Mouse (Mus musculus): ENCODE measurements around the gene Gstm2. TPM values are rescaled to one million over a fixed set of nuclear protein-coding genes. Genes with fewer than 3 reads are reported as not detected.

The Gstm2 gene
- 100 to 1,000 TPM in 1 of 2 experiments, 10 to 100 TPM in 1; 74.5 to 252 TPM for polyA plus RNA-seq (2012; fragmentation: generic; extraction: Trizol)

DNA sequence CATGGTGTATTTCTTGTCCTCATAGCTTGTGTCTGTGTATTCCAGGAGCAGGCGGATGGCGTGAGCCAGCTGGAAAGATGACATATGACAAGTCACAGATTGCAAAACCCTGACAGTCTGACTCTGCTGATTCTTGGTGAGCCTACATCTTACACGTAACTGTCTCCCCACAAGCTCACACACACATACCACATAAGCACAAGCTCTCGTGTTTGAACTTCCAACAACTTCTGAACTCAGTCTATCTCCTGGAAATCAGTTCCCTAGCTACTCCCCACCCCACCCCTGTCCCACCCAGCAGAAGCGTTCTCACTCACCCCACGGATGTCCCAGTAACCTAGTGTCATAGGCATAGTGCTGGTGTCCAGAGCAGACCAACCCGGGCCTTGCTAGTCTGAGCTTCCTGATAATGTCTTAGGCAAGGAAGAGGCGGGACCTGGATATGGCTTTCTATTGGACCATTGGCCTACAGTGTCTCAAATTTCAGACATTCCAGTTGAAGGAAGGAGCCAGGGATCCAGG lies at the start of gene Gstm2:
Gstm2 (minus strand) TSS at position 413 of the 522 bp plus-strand sequence.

DNA sequence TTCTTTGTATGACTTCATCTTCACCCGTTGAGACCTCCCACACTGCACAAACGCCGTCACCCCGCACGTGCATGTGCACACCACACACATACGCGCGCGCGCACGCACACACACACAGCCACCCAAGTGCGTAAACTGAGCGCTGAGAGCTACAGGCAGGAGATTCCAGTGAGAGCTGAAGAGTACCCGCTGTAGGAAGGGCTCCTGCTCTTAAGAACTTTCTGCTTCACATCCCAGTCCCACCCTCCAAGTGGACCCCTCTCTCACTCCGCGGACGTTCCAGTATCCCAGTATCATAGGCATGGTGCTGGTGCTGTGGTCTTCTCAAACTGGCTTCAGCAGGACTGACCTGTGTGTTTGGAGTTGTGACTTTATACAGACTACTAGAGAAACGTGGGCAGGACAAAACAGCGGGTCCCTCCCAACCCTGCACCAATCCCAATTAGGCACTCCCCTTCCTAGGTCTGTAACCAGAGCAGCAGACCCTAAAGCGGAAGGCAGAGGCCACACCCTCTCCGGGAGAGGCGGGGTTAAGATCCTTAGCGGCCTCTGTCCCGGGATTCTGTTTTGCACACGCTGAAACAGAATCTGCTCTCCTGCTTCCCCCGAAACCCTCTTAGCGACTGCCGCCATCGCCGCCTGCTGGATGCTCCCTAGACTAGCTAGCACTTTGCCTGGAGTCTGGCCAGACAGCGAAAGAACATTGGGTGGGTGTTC lies 31.4 kb upstream of the Gstm2 start, which contains the start of gene Gstm1:
Gstm1 (minus strand) TSS at position 501 of the 717 bp plus-strand sequence.

DNA sequence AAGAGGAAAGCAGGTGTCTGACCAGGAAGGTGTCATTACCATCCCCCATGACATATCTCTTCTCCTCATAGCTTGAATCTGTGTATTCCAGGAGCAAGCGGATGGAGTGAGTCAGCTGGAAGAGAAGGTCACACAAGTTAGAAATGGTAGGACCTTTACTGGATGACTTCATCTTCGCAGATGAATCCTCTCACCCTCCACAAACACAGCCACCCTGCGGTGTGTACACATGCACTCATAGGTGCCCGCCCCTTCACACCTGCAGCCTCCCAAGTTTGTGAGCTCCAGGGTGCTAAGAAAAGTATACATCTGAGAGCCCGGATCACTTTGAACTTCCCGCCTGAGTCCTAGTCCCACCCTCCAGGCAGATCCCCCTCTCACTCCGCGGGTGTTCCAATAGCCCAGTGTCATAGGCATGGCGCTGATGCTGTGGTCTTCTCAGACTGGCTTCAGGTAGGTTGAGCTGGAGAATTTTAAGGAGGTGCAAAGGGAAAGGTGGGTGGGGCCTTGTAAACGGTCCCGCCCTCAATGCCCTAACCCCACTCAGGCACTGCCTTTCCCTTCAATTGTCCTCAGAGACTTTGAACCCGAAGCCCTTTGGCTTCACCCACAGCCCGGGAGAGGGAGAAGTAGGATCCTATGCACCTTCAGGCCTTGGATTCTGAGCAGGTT lies 17.4 kb downstream of the Gstm2 start, which contains the start of gene Gstm3:
Gstm3 (minus strand) TSS at position 560 of the 672 bp plus-strand sequence.

DNA sequence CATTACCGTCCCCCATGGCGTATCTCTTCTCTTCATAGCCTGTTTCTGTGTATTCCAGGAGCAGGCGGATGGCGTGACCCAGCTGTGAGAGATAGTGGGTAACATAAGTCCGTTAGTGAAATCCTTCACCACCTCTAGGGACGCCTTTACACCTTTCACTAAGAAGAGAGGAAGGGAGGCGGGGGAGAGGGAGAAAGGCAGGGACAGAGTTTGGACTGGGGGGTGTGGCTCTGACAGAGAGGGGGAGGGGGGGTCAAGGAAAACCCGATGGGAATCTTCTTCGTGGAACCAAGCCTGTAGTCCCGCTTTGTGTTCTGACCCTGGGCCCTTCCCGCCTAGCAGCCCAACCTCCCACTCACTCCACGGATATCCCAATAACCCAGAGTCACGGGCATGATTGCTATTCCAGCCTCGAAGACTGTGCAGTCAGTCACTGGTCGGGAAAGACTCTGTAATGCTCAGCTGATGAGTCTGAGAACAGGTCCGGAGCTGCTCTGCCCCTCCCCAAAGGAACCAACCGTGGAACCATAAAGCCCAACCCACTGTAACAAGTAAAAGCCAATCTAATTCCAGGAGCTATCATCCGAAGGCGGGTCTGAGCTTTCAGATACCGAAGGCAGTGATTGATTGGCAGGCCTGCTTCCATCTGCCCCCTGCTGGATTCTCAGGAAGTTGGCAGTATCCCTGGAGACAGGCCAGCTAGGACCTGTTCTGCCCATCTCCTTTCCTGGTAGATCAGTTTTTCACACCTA lies 42.8 kb downstream of the Gstm2 start, which contains the start of gene Gstm6:
Gstm6 (minus strand) TSS at position 511 of the 752 bp plus-strand sequence.

Other genes starting within 250 kb of the Gstm2 start
- 100 to 1,000 TPM in 1 of 2 experiments, 10 to 100 TPM in 1; 53.3 to 101 TPM for gene Csf1, start 226.0 kb downstream of the Gstm2 start, polyA plus RNA-seq (2012; fragmentation: generic; extraction: Trizol)
- not detected for gene Eps8l3, start 109.2 kb downstream of the Gstm2 start, polyA plus RNA-seq (2012; fragmentation: generic; extraction: Trizol)
- gene Gstm5, start 90.6 kb downstream of the Gstm2 start, polyA plus RNA-seq (2012; fragmentation: generic; extraction: Trizol), result 100 to 1,000 TPM in 1 of 2 experiments, 10 to 100 TPM in 1; 27.3 to 117 TPM
- 1 to 10 TPM in 1 of 2 experiments, under 1 TPM in 1; 0.67 to 4.2 TPM for gene Gstm7, start 54.6 kb downstream of the Gstm2 start, polyA plus RNA-seq (2012; fragmentation: generic; extraction: Trizol)
- gene Gstm6, start 42.7 kb downstream of the Gstm2 start, polyA plus RNA-seq (2012; fragmentation: generic; extraction: Trizol), result under 1 TPM; 0.15 to 0.59 TPM
- under 1 TPM; 0.02 to 0.06 TPM for gene Gstm3, start 17.2 kb downstream of the Gstm2 start, polyA plus RNA-seq (2012; fragmentation: generic; extraction: Trizol)
- 100 to 1,000 TPM; 317 to 499 TPM for gene Gstm1, start 31.5 kb upstream of the Gstm2 start, polyA plus RNA-seq (2012; fragmentation: generic; extraction: Trizol)
- gene Gstm4, start 58.4 kb upstream of the Gstm2 start, polyA plus RNA-seq (2012; fragmentation: generic; extraction: Trizol), result under 1 TPM; 0.15 to 0.91 TPM
- 10 to 100 TPM; 19.0 to 51.7 TPM for gene Ampd2, start 100.2 kb upstream of the Gstm2 start, polyA plus RNA-seq (2012; fragmentation: generic; extraction: Trizol)
- 1 to 10 TPM in 1 of 2 experiments, under 1 TPM in 1; 0.49 to 2.2 TPM for gene Gnat2, start 106.3 kb upstream of the Gstm2 start, polyA plus RNA-seq (2012; fragmentation: generic; extraction: Trizol)
- 10 to 100 TPM in 1 of 2 experiments, 1 to 10 TPM in 1; 1.1 to 19.6 TPM for gene Gnai3, start 159.7 kb upstream of the Gstm2 start, polyA plus RNA-seq (2012; fragmentation: generic; extraction: Trizol)
- under 1 TPM in 1 of 2 experiments, not detected in 1; 0.15 TPM for gene Gpr61, start 168.4 kb upstream of the Gstm2 start, polyA plus RNA-seq (2012; fragmentation: generic; extraction: Trizol)
- gene Amigo1, start 199.9 kb upstream of the Gstm2 start, polyA plus RNA-seq (2012; fragmentation: generic; extraction: Trizol), result under 1 TPM; 0.33 to 0.92 TPM
- 1 to 10 TPM in 1 of 2 experiments, under 1 TPM in 1; 0.49 to 3.1 TPM for gene Cyb561d1, start 214.8 kb upstream of the Gstm2 start, polyA plus RNA-seq (2012; fragmentation: generic; extraction: Trizol)
- 1 to 10 TPM; 3.1 to 9.9 TPM for gene Atxn7l2, start 224.5 kb upstream of the Gstm2 start, polyA plus RNA-seq (2012; fragmentation: generic; extraction: Trizol)
- not detected for gene Sypl2, start 240.2 kb upstream of the Gstm2 start, polyA plus RNA-seq (2012; fragmentation: generic; extraction: Trizol)